Comparison of ENCODE assay signal across 20 mouse cellular contexts in the genomic region with DNA sequence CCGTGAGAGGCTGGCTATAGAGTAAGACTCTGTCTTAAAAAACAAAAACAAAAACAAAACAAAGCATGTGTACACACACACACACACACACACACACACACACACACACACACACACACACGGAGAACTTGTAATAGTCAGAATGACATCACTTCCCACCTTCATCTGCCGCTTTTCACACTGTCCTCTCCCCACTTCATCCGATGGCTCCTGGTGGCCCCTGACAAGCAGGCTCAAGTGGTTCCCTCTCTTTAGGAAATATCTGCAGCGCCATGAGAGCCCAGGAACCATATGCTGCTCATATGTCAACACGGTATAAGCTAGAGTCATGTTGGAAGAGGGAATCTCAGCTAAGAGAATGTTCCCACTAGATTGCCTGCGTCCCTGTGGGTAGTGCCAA.
"Had no signal": no experiment of that assay in that cellular context is flagged by ENCODE, and none has a peak within 500 bp of the region (broad histone marks: within the 10 kb centered on the region; RNA-seq: fewer than 3 reads in every experiment).

No protein-coding gene starts in this region.

- ATAC-seq: lung, postnatal 0 days had no signal

- DNase-seq: kidney, adult 9 months; kidney, postnatal 14 days; kidney, postnatal 4 days; left cerebral cortex, postnatal 4 days; lung, adult 2 months; right cerebral cortex, adult 18-20 months; right cerebral cortex, postnatal 14 days; right cerebral cortex, postnatal 4 days; thymus, postnatal 36 days had no signal

- H3K27ac ChIP-seq: limb, embryonic 12.5 days; limb, embryonic 15.5 days; liver, embryonic 15.5 days; macrophage; midbrain, embryonic 13.5 days; neural tube, embryonic 12.5 days; neural tube, embryonic 15.5 days; stomach, embryonic 15.5 days had no signal

- H3K9ac ChIP-seq: limb, embryonic 12.5 days; limb, embryonic 15.5 days; liver, embryonic 15.5 days; midbrain, embryonic 13.5 days; neural tube, embryonic 12.5 days; neural tube, embryonic 15.5 days; stomach, embryonic 15.5 days had no signal

- H3K27me3 ChIP-seq: limb, embryonic 15.5 days; liver, embryonic 15.5 days; midbrain, embryonic 13.5 days; neural tube, embryonic 12.5 days; neural tube, embryonic 15.5 days; stomach, embryonic 15.5 days had no signal

- H3K4me1 ChIP-seq: limb, embryonic 15.5 days had no signal

- H3K36me3 ChIP-seq: limb, embryonic 12.5 days; limb, embryonic 15.5 days; liver, embryonic 15.5 days; midbrain, embryonic 10.5 days; midbrain, embryonic 13.5 days; neural tube, embryonic 12.5 days; neural tube, embryonic 15.5 days; stomach, embryonic 15.5 days had no signal

- H3K4me3 ChIP-seq: limb, embryonic 12.5 days; limb, embryonic 15.5 days; liver, embryonic 15.5 days; midbrain, embryonic 10.5 days; midbrain, embryonic 13.5 days; neural tube, embryonic 12.5 days; neural tube, embryonic 15.5 days; stomach, embryonic 15.5 days had no signal

- H3K9me3 ChIP-seq: limb, embryonic 12.5 days; limb, embryonic 15.5 days; liver, embryonic 15.5 days; midbrain, embryonic 10.5 days; midbrain, embryonic 13.5 days; neural tube, embryonic 12.5 days; neural tube, embryonic 15.5 days; stomach, embryonic 15.5 days had no signal

- H3K4me2 ChIP-seq: limb, embryonic 12.5 days; limb, embryonic 15.5 days; liver, embryonic 11.5 days; liver, embryonic 15.5 days; midbrain, embryonic 13.5 days; neural tube, embryonic 12.5 days; neural tube, embryonic 15.5 days; stomach, embryonic 15.5 days had no signal
